Mouse (Mus musculus) brain, embryonic 14.5 days (tissue): ENCODE data around the gene Shmt2. TPM values are rescaled to one million over a fixed set of nuclear protein-coding genes. Genes with fewer than 3 reads are reported as not detected.

Experiments used
- DNase-seq: peaks from one replicate; pipeline ENCODE4 v3.0.0-alpha.2; 2011; ENCODE audit warnings: low read depth
- CTCF ChIP-seq: fragments of 200-500 bp; IDR thresholded peaks from 2 replicates; pipeline ENCODE4 v1.5.1; 2012; ENCODE audit warnings: inconsistent platforms, mild to moderate bottlenecking, moderate library complexity, borderline replicate concordance; ENCODE audit not compliant: insufficient read depth, insufficient read length; ENCODE audit errors: extremely low read depth
- POLR2A ChIP-seq: fragments of 200-500 bp; IDR thresholded peaks from 2 replicates; pipeline ENCODE4 v1.6.1; 2012; ENCODE audit warnings: mild to moderate bottlenecking, inconsistent platforms, borderline replicate concordance; ENCODE audit not compliant: poor library complexity, insufficient read depth, insufficient read length, severe bottlenecking; ENCODE audit errors: extremely low read depth
- polyA plus RNA-seq: library from polyadenylated mRNA; depleted of rRNA; stranded (reverse); fragments of >200 nt; gene quantifications from 2 replicates; pipeline ENCODE4 v1.2.3, GENCODE M21; 2012

The Shmt2 gene
- polyA plus RNA-seq, 1 experiment: 80.8 TPM

DNA sequence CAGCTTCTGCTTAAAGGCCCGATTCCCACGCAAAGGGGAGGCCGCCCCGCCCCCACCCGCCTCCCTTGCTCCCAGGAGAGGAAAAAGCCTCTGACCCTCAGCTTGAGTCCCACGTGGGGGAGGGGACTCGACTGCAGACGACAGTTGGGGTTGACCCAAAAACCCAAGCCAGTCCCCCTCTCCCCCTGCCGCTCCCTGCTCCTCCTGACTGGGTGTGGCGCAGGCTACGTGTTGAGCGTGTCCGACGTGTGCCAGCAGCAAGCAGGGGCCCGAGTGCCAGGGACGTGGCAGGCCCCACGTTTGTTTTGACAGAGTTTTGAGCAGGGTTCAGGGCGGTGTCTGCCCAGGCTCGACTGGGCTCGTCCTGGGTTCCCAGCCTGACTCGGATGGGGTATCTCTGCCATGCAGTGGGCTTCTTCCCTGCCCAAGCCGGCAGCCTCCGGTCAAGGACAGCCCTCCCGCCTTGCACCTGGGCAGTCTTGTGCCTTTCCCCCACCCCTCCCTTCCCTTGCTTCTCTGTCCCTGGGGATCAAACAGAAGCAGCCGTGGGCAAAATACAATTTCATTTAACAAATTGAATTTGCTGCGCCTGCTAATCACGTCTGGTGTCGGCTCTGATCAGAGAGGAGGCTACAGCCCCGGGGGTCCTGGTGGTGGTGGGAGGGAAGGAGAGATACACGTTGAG lies 5.5 kb downstream of the Shmt2 start:
- DNase-seq: peak; percentile 61
- TF ChIP-seq CTCF (no peak), POLR2A (no peak)

GRCm38 (mm10) chr10:127515983-127516459 lies 6.2 kb downstream of the Shmt2 start:
- TF ChIP-seq POLR2A (no peak), CTCF (no peak)
- DNase-seq: no peak

GRCm38 (mm10) chr10:127515271-127515982 lies 6.8 kb downstream of the Shmt2 start:
- DNase-seq: no peak
- TF ChIP-seq CTCF: no peak
- no peak for TF ChIP-seq POLR2A

GRCm38 (mm10) chr10:127514764-127515163 lies 7.5 kb downstream of the Shmt2 start, which contains the start of gene Ndufa4l2:
Gene Ndufa4l2 (plus strand): TSS chr10:127514967.
- TF ChIP-seq POLR2A: no peak
- no peak for TF ChIP-seq CTCF
- no peak for DNase-seq

- DNase-seq: no peak
- TF ChIP-seq POLR2A (no peak), CTCF (no peak)
Observed at GRCm38 (mm10) chr10:127514111-127514698, 8.0 kb downstream of the Shmt2 start.

DNA sequence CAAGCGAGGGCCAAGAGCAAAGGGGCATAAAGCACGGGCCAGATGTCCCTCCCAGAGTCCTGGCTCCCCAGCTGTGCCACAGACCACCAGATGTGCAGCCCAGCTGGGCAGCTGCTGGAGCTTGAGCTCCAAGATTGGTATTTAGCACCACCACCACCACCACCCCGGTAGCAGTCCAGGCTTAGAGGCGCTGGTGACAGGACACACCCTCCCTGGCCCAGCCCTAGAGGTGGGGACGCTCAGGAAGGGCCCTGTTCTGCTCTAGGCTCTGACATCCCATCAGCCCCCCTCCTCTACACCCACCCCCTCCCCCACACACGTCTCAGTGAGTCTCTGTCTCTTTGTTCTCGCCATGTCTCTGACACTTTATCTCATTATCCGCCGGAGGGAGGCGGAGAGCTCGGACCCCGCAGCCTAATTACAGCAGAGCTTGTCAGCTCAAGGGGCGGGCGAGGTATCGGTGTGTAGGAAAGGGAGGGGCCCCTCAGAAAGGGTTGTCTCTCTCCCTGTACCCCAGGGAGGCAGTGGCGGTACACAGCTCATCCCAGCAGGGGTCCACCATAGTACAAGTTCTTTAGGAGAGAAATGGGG lies 8.6 kb downstream of the Shmt2 start:
- TF ChIP-seq POLR2A (no peak), CTCF (no peak)
- DNase-seq: peak; percentile 89

DNA sequence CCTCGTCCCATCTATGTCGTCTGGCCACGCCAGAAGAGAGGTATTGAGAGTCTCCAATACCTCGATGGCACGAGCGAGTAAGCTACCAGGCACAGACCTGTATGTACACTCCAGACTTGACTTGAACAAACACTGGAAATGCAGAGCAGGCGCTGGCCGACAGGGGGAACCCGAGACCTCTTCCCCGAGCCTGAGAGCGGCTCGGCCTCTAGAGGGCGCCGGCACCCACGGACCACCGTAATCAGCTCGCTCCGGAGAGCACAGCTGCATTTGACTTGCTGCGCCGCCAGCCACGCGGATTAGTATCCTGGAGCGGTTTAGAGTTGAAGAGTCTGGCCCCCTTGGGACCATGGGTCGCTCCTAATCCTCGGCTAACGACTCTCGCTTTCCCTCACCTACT lies 9.4 kb downstream of the Shmt2 start:
- no peak for TF ChIP-seq POLR2A
- TF ChIP-seq CTCF: peak; percentile 100
- DNase-seq: peak; percentile 97

- no peak for TF ChIP-seq POLR2A
- no peak for TF ChIP-seq CTCF
- DNase-seq: no peak
Observed at GRCm38 (mm10) chr10:127512307-127512666, 10.0 kb downstream of the Shmt2 start.

DNA sequence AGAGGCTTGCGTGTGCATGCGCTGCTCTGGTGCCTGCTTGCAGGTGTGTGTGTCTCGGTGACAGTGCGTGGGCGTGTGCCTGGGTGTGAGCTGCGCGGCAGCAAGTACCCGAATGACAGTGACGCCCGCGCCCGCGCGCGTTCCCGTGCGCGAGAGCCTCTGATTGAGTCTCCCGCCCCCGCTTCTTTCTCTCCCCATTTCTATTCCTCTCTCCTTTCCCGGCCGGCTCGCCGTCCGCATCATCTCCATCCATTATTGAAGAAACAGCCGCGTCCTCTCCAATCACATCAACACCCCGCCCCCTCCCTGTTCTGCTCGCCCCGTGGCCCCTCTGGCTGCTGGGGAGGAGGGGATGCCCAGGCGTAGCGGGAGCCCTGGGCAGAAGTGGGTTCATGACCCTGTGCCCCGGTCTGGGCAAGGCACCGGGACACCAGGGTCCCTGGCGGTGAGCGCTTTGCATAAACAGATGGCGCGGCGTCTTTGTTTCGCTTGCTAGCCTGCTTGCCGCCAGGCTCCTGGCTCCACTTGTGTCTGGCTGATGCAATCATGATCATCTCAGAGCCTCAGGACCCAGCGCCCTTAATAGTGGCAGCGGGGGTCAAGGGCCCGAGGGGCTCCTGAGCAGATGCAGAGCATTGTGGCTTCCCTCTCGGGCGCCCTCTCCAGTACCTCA lies 10.5 kb downstream of the Shmt2 start:
- peak; percentile 91 for DNase-seq
- 0 out of 2 replicates have a peak, but pooled peaks have one; percentile 14 for TF ChIP-seq POLR2A
- peak; percentile 14; the same call in 1 of the 2 replicates for TF ChIP-seq CTCF

DNA sequence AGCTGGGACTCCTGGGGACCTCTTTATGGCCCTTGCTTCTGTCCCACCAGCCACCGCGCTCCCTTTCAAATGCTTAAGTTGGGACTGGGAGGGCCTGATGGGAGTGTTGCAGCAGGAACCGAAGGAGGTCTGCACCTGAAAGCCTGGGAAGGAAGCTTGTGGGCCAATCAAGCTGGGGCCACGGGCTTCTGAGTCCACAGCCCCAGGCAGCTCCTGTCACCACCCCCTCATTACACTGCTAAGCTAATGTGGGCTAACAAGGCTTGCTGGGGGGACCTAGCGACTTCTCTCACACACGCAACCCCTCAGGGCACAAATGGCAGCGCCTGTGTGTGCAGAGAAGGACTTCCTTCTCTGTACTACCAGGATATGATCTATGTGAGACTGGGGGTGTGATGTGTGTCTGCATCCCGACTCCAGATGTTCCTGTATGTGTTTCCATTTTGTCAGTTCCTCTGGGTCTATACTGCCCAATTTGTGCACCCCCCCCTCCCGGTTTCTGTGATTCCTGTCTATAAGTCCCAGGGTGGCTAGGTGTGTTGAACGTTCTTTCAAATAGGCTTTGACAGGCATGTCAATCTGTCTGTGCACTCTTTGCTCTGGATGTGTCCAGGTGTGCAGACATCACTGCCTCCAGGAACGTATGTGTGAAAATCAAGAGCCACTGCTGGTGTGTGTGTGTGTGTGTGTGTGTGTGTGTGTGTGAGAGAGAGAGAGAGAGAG lies 11.2 kb downstream of the Shmt2 start:
- TF ChIP-seq POLR2A (no peak), CTCF (no peak)
- peak; percentile 81 for DNase-seq
